In genomic region chr11:48850240-48850639, GRCm38 (mm10) we compare ENCODE assay signal across 15 mouse cellular contexts.
"Had no signal": no experiment of that assay in that cellular context is flagged by ENCODE, and none has a peak within 500 bp of the region (broad histone marks: within the 10 kb centered on the region; RNA-seq: fewer than 3 reads in every experiment).

No protein-coding gene starts in this region.

- ATAC-seq: midbrain, embryonic 15.5 days had no signal

- H3K4me2 ChIP-seq: limb, embryonic 13.5 days; midbrain, embryonic 15.5 days; neural tube, embryonic 13.5 days had no signal

- DNase-seq: kidney, adult 2 months; kidney, postnatal 14 days; left cerebral cortex, postnatal 4 days; lung, adult 18-20 months; lung, postnatal 14 days; retina, postnatal 1 day; right cerebral cortex, postnatal 4 days; spleen, adult 18-20 months; thymus, adult 2 months; thymus, postnatal 25 days had no signal

- H3K36me3 ChIP-seq: kidney, embryonic 15.5 days; limb, embryonic 13.5 days; midbrain, embryonic 15.5 days; neural tube, embryonic 13.5 days had no signal

- H3K27ac ChIP-seq: kidney, embryonic 15.5 days; limb, embryonic 13.5 days; liver, embryonic 14.5 days; midbrain, embryonic 15.5 days; neural tube, embryonic 13.5 days had no signal

- H3K4me3 ChIP-seq: limb, embryonic 13.5 days; midbrain, embryonic 15.5 days; neural tube, embryonic 13.5 days had no signal

- H3K9ac ChIP-seq: kidney, embryonic 15.5 days; limb, embryonic 13.5 days; liver, embryonic 14.5 days; midbrain, embryonic 15.5 days; neural tube, embryonic 13.5 days had no signal

- H3K9me3 ChIP-seq: kidney, embryonic 15.5 days; limb, embryonic 13.5 days; midbrain, embryonic 15.5 days; neural tube, embryonic 13.5 days had no signal
